Mouse (Mus musculus) layer of hippocampus, adult 9-10 months (tissue): ENCODE results near the gene Ddx23.

Source experiments
- DNase-seq: peaks from one replicate; pipeline ENCODE4 v3.0.0; 2022; ENCODE audit warnings: low spot score

The Ddx23 gene

DNA sequence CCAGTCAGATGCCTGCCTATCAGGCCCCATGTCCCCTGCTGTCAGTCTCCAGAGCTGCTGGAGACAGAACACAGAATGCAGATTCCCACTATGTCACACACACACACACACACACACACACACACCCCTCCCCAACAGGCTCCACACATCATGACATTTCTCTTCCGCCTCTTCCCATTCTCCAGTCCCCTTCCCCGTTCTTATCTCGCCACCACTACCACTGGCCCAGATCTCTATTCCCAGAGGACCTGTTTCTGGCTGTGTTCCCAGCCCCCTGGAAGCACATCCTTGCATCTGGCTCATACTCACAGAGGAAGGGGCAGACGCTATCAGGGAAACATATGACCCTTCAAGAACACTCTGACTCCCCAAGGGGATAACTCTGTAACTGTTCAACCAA is 55.1 kb downstream of the Ddx23 start:
- no peak for DNase-seq

GRCm38 (mm10) chr15:98606739-98607138 is 56.0 kb downstream of the Ddx23 start:
- no peak for DNase-seq

DNA sequence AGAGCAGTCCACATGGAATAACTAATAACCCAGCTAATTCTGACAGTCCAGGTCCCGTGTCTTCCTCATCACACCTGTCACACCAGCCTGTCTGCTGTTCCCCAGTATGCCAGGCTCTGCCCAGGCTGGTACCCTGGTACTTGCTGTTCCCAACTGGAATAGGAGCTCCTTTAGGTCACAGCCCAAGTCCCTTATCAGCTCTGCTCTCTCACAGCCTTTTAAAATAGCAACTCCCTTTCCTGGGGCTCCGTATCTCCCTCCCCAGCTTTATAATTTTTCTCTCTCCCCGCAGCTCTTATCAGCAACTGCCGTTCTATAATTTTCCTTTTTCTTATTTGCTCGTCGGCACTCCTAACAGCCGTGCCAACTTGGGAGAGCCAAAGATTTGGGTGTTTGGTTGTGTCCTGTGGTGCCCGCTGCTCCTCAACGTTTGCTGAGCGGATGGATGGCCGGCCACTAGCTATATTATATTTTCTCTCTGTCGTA is 56.6 kb downstream of the Ddx23 start:
- DNase-seq = no peak

DNA sequence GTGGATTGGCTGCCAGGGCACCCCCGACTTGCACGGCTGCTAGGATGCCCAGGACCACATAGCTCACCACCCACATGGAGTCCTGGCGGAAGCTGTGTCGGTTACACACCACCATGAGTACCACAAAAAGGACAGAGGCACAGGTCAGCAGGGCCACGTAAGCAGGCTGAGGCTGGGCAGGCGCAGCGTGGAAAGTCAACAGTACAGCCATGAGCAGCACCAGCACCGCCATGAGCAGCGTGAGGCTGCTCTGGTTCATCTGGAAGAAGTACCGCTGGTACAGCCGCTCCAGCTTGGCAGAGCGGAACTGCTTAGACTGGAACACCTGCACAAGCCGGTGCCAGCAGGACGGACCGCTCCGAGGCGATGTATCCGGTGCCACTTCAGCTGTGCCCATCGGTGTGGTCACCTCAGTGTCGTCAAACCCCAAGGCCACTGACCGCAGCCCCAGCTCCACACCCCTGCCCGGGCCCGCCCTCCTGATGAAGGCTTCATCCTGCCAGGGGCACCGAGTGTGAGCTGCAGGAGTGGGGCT is 58.6 kb downstream of the Ddx23 start:
- DNase-seq = no peak

DNA sequence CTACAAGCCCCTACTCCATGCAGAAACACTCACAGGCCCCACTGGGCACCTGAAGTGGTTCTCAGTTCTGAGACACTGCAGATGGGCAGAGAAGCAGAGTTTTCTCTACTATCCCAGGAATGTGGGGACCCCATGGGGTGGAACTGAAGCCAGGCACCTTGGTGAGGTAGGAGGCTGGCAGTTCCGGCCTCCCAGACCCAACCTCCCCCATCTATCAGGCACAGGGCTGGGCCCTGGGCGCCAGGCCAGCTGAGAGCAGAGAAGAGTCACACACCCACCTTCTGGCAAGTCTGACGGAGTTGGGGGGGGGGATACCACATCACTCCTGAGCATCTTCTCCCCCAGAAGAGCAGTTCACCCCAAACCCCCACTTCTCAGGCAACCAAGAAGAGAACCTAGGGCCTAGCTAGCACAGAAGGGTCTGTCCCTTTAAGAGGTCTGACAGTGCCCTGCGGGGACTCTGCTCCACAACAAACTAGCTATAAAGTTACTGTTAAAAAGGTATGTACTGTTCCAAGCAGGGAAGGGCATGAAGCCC is 59.7 kb downstream of the Ddx23 start:
- no peak for DNase-seq

DNA sequence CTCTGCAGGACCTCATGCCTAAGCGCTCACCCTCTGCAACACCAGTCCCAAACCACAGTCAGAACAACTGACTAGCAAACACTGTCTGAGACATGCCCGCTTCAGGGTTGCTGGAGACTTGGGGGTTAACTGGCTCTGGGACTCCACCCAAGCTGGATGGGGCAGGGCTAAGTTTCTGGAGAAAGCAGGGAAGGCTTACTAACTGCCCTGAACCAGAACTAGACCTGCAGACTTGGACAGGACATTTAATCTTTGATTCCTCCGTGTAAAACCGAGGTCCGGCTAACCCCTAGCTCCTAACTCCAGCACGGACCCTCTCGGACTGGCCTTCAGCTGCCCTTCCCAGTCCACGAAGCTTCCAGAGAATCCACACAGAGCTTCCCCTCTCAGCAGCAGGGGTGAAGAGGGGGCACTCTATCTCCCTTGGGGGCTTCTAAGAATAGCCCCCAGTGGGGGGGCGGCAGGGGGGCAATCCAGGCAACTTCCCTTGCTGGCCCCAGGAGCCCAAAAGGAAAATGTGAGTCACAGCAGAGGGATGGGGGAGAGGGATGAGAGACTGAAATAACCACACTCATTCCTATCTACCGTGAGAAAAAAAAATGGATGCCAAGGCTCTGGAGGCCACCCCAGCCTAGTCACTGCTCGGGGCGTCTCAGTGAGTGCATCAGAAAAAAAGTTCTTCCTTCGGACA is 60.4 kb downstream of the Ddx23 start:
- DNase-seq = no peak

- no peak for DNase-seq
Observed at GRCm38 (mm10) chr15:98601832-98602190, 60.9 kb downstream of the Ddx23 start.

DNA sequence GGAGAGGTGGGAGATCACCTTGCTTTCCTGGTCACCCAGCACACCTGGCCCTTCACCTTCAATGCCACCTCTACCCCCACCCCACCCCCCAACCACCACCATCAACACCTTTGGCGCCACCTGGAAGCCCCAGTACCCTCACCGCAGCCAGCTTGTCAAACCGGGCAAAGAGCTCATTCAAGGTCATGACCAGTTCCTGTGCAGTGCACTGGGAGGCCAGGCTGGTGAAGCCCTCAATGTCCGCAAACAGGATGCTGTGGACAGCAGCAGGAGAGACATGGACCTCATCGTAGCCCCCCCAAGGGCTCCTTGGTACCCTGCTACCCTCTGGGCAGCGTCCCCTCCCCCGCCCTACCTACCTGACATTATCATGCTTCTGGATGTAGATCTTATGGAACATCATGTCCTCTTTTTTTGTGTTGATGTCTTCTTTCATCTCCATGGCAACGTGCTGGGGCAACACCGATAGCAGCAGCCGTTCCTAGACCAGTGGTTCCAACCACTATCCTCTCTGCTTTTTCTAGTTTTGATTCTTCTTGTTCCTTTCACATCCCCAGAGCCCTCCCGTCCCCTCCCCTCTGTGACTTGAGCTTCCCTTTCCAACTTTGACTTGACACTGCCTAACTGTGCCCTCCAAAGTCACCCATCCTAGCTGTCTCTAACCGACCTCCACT is 62.5 kb downstream of the Ddx23 start:
- DNase-seq = no peak

GRCm38 (mm10) chr15:98596609-98597008 is 66.1 kb downstream of the Ddx23 start:
- no peak for DNase-seq
